Mouse (Mus musculus): Measurements from ENCODE around the gene Lsm12.

Lsm12 gene

DNA sequence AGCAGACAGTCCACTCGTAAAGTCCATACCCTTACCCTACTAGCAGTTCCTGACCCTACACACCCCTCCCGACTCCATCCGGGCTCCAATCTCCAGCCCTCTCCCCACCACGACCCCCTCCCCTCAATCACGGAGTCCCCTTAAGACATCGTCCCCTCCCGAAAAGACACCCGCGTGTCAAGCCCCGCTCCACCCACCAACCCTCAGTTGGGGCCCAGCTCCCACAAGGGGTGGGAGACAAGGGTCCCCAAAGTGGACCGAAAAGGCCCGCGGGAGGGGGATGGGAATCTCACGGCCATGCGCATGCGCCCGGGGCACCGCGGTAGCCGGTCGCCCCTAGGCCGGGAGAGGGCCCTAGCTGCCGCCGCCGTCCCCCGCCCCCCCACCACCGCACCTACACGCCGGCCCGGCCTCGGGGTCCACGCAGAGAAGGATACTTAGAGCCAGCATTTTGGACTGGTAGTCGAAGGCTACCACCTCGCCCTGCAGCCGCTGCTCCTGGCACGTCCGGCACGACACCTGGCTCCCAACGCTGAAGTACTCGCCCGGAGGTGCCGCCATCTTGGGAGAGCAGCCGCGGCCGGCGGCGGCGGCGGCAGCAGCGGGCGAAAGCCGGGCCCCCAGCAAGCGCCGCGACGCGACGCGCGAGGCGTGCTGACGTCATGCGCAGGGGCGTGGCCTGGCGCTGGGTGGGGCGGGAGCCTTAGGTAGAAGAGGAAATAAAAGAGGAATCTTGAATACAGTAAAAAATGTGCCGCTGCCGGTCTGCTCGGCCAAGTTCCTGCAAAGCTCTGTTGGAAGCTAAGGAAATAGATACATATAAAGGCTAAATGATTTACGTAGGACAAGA, at the start of gene Lsm12:
TSS of gene Lsm12 (minus strand) at position 651 of the 850 bp plus-strand sequence.
- peak; percentile 94 to 98 for DNase-seq (ENCODE audit: low spot score in 2 of 2)

GRCm38 (mm10) chr11:102230006-102230741, 45.1 kb upstream of the Lsm12 start, which contains the start of gene Hdac5:
TSS of gene Hdac5 (minus strand) at chr11:102230166.
- peak; percentile 94 to 99 for DNase-seq (ENCODE audit: low spot score in 2 of 2)

- DNase-seq (ENCODE audit: low spot score in 2 of 2), result no peak
Measured at GRCm38 (mm10) chr11:102229331-102229953, 44.3 kb upstream of the Lsm12 start.

- DNase-seq (ENCODE audit: low spot score in 2 of 2), result no peak
Measured at GRCm38 (mm10) chr11:102228646-102229268, 43.7 kb upstream of the Lsm12 start.

GRCm38 (mm10) chr11:102228191-102228545, 43.1 kb upstream of the Lsm12 start:
- DNase-seq (ENCODE audit: low spot score in 2 of 2), result no peak

- no peak for DNase-seq (ENCODE audit: low spot score in 2 of 2)
Measured at GRCm38 (mm10) chr11:102227270-102228190, 42.4 kb upstream of the Lsm12 start.

DNA sequence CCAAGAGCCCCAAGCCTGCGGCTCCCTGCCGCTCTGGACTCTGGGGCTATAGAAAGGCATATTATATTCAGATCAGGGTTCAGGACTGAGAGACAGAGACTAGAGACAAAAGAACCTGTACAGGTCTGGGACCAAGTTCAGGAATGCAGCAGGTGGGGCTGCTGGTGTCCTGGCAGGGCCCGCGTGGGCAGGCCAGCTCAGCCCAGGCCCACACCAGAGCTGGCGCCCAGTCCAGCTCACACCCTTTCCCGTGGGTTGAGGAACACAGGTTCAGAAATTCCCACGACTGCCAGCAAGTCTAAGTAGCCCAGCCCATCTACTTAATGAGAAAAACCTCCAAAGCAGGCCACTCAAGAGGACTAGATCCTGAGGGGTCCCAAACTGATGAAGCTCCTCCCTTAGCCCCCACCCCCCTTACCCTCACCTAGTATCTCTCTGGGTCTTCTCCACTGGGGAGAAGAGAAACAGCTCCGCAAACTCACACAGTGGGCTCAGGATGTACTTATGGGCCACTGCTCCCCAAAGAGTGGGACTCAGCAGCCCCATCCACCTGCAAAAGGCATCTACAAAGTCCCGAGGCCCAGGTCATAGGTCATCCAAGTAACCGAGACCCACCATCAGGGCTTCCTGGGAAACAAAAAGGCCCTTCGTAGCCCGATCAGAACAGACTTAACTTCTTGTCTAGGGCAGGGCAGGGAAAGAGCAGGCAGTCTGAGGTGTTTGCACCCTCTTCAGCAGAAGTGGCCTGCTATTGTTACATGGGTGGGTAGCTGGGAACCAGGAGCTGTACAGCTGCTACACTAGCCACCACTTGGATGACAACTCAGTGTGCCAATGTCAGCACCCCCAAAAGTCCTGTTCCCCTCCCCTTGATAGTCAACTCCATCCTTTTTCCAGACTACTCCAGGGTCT, 41.2 kb upstream of the Lsm12 start:
- DNase-seq (ENCODE audit: low spot score in 2 of 2), result no peak

DNA sequence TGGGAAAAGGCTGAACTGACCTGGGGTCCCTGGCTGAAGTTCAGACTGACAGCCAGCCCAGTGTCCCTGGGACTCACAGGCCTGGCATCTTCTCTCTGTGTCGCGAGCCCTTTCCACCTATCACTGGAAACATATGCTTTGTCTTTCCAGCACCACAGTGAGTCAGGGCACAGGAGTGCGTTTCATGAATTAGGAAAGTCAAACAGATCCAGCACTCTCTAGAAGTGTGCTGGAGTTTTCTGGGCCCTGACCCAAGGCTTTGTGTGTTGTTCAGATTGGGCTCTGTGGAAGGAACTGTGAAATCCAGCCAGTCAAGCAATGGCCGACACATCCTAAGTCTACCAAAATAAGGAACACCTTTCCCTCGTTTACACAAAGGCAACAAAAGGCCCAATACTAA, 40.1 kb upstream of the Lsm12 start:
- DNase-seq (ENCODE audit: low spot score in 2 of 2), result no peak

DNA sequence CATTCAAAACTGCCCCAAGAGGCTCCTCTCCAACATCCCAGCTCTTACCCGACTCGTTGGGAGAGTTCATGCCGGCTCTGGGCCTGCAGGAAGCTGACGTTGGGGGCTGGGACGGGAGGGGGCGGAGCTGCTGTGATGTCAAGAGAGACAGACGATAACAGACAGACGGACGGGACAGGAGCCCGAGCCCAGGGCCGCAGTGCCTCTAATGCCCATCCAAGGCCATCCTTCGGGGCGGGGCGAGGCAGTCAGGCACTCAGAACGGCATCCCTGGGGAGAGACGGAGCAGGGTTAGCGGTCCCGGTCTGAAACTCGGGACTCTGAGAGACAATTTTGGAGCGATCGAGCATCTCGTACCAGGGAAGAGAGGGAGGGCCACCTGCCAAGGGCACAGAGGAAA, 39.6 kb upstream of the Lsm12 start:
- DNase-seq (ENCODE audit: low spot score in 2 of 2), result no peak

- DNase-seq (ENCODE audit: low spot score in 2 of 2), result no peak
Measured at GRCm38 (mm10) chr11:102223166-102223565, 38.1 kb upstream of the Lsm12 start.

GRCm38 (mm10) chr11:102221954-102222351, 36.9 kb upstream of the Lsm12 start:
- DNase-seq (ENCODE audit: low spot score in 2 of 2), result no peak

DNA sequence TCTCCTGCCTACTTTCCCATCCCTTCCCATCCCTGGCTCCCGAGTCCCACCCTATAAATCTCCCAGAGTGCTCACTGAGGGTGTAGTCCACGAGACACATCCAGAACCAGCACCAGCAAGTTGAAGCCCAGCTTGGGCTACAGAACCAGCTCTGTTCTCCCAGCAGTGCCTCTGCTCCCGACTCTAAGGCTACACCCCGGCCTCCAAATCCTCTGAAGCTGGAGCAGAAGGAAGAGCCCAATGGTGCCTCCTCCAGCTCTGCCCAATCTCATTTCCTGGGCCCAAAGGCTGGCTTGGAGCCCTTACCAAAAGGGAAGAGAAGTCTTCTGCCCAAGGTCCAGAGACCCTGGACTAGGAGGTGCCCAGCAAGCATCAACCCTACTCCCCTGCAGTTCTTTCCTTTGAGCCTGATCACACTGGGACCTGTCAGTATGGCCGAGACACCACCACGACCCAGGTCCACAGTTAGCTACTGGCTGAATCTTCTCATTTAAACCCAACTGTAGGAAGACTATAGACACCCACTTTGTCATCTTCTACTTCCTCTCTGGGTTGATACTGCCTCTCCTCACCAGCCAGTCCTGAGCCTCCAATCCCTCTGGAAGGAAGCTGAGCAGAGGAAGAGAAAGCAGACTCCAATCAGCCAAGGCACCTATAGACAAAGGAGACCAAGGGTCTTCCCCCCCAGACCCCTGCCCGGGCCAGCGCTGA, 36.3 kb upstream of the Lsm12 start:
- no peak for DNase-seq (ENCODE audit: low spot score in 2 of 2)

DNA sequence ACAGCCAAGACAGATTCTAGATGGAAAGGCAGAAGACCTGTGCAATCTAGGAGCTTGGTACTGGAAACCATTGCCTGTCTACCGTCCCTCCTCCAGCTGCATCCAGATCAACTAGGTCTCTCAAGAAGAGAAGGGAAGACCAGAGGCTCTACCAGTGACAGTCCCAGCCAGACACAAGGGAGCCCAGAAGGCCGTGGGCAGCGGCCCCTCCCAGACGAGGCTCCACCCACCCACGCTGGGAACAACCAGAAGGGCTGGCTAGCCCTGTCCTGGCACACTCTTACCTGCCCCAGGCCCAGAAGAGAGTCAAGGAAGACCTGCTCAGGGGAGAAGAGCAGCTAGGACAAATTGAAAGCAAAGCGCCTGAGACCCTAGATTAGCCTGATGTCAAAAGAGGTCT, 35.4 kb upstream of the Lsm12 start:
- DNase-seq (ENCODE audit: low spot score in 2 of 2), result no peak

- DNase-seq (ENCODE audit: low spot score in 2 of 2), result no peak
Measured at GRCm38 (mm10) chr11:102219994-102220346, 34.9 kb upstream of the Lsm12 start.

DNA sequence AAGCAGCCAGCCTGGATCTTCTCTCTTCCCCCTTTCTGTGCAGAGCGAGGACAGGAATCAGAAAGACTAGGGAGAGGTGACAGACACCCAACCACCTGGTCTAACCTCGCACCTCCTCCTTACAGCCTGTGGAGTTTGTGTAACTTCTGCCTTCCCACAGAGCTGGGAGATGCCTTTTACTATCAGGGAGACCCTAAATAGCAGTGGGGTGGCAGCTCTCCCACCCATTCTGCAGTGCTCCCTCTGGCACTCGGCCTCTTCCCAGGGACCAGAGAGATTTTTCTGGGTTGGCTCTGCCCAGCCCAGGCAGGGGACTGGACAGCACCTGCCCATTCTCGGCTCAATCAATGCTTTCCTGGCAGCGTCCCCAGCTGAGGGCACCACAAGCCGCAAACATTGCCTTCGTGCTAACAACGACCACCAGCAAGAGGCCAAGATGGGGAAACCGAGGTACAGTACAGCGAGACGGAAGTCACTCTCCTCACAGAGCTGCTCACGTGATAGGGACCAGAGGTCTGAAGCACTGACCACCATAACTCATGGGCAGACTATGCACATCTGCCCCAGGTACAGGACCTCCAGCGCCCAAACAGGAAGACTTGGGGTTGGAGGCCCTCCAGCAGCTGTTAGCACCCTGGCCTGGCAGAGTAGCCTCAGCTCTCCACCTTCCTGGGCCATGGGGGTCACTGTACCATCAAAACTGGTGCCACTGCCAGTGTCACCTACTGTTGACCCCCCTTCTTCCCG, 34.3 kb upstream of the Lsm12 start:
- DNase-seq (ENCODE audit: low spot score in 2 of 2), result no peak

DNA sequence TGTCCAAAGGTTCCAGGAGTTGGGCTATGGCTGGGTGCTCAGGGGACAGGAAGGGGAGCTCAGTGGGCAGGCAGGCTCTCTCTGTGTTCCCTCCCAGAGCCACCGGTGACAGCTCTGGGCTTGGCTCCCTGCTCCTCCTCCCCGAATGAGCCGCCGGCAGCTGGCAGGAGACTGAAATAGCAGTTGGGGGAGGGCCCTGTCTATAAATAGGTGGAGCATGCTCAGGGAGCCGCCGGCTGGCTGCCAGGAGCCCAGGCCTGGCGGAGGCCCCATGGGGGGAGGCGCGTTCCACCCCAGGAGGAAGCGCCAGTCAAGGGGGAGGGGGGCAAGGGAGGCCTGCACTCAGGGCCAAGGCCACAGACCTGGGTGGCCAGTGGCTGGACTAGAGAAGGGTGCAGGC, 33.7 kb upstream of the Lsm12 start:
- DNase-seq (ENCODE audit: low spot score in 2 of 2), result peak; percentile 93 to 94

GRCm38 (mm10) chr11:102217876-102218430, 32.9 kb upstream of the Lsm12 start:
- no peak for DNase-seq (ENCODE audit: low spot score in 2 of 2)

- no peak for DNase-seq (ENCODE audit: low spot score in 2 of 2)
Measured at GRCm38 (mm10) chr11:102217396-102217795, 32.3 kb upstream of the Lsm12 start.

Data from urinary bladder, postnatal 4 days (tissue).